Mouse (Mus musculus) embryonic stem cell, embryonic (primary cell): ENCODE measurements around the gene Fam189a1.

Experiments used
- CTCF ChIA-PET, 4 experiments: fragments of 300-600 bp in 2 of 4; fragments of 350-600 bp in 2 of 4; sonication (Branson Sonifier 250); formaldehyde crosslinking; loops; one replicate each; lab custom pipeline; 2022; ENCODE audit warnings: inconsistent platforms in 2 of 4; lab: Charles Lee
- POLR2A ChIA-PET, 4 experiments: fragments of 300-600 bp in 2 of 4; fragments of 350-600 bp in 2 of 4; sonication (Branson Sonifier 250); formaldehyde crosslinking; loops; one replicate each; lab custom pipeline; 2022; ENCODE audit warnings: antibody characterized with exemption in 4 of 4, inconsistent platforms in 1 of 4; lab: Charles Lee

The Fam189a1 gene

DNA sequence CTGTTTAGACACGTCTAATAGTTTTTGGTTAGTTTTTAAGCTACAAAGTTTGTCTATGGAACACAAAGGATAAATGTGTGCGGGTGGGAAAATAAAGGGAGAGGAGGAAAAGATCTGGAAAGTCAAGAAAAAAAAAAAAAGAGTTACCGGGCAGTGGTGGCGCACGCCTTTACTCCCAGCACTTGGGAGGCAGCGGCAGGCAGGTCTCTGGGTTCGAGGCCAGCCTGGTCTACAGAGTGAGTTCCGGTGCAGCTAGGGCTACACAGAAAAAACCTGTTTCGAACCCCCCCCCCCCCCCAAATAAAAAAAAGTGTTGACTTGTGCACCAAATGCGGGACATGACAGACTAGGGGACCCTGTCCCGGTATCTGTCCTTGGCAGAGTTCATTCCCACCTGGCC, 283.1 kb downstream of the Fam189a1 start:
- ChIA-PET POLR2A (interaction anchor here (0.7 to 3.4 kb wide), 74 partner anchors 8 to 934 kb away, joined by 3 to 47 read pairs (median 4); partner anchors contain the start of genes Fan1 (in 1 of the 4), Mcee (in 1 of the 4), Mphosph10 (in 1 of the 4) and Tarsl2 (in 1 of the 4)), CTCF (interaction anchor here in 3 of 4 experiments (0.7 to 1.5 kb wide), 8 partner anchors 33 to 832 kb away, joined by 3 to 7 read pairs (median 5); no protein-coding TSS in a partner anchor)

GRCm38 (mm10) chr7:64872743-64873241, 283.6 kb downstream of the Fam189a1 start, which contains the start of gene Nsmce3:
Gene Nsmce3 (minus strand): TSS chr7:64872997.
- ChIA-PET CTCF (interaction anchor here (0.6 to 1.5 kb wide), 9 partner anchors 32 to 832 kb away, joined by 3 to 11 read pairs (median 6); no protein-coding TSS in a partner anchor), POLR2A (interaction anchor here (0.5 to 3.4 kb wide), 81 partner anchors 9 to 986 kb away, joined by 3 to 47 read pairs (median 4); partner anchors contain the start of genes Fan1 (in 1 of the 4), Mcee (in 1 of the 4), Mphosph10 (in 1 of the 4) and Tarsl2 (in 1 of the 4))

GRCm38 (mm10) chr7:64871987-64872742, 284.2 kb downstream of the Fam189a1 start:
- CTCF ChIA-PET, result interaction anchor here (0.6 to 1.5 kb wide), 8 partner anchors 31 to 833 kb away, joined by 3 to 11 read pairs (median 4); no protein-coding TSS in a partner anchor
- POLR2A ChIA-PET, result interaction anchor here (0.5 to 3.4 kb wide), 73 partner anchors 8 to 985 kb away, joined by 3 to 47 read pairs (median 4); partner anchors contain the start of genes Fan1 (in 1 of the 4), Mcee (in 1 of the 4), Mphosph10 (in 1 of the 4) and Tarsl2 (in 1 of the 4)

GRCm38 (mm10) chr7:64869549-64870065, 286.8 kb downstream of the Fam189a1 start:
- CTCF ChIA-PET, result no interaction called here
- POLR2A ChIA-PET, result interaction anchor here in 1 of 4 experiments (1.0 kb wide), 1 partner anchor 11 kb away, joined by 4 read pairs; no protein-coding TSS in a partner anchor

DNA sequence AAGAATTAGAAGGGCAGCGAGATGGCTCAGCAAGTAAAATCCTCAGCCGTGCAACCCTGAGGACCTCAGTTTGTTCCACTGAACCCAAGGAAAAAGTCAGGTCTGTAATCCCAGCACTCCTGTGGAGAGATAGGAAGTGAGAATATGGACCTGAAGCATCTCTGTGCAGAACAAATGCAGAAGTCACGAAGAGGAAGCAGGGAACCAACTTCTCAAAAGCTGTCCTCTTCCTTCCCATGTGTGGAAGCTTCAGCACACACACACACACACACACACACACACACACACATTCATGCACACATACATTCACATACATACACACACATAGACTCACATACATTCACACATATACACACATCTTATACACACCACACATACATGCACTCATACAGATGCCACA, 292.8 kb downstream of the Fam189a1 start:
- CTCF ChIA-PET, result interaction anchor here in 1 of 4 experiments (0.6 kb wide), 1 partner anchor 54 kb away, joined by 3 read pairs; no protein-coding TSS in a partner anchor
- POLR2A ChIA-PET, result interaction anchor here in 3 of 4 experiments (0.9 to 2.6 kb wide), 3 partner anchors 9 kb away, joined by 4 to 11 read pairs (median 5); partner anchors contain the start of gene Nsmce3 (in 2 of the 3)

GRCm38 (mm10) chr7:64862978-64863377, 293.4 kb downstream of the Fam189a1 start:
- ChIA-PET POLR2A (interaction anchor here in 3 of 4 experiments (0.6 to 2.6 kb wide), 4 partner anchors 9 to 10 kb away, joined by 3 to 11 read pairs (median 6); partner anchors contain the start of gene Nsmce3 (in 2 of the 3)), CTCF (no interaction called here)

GRCm38 (mm10) chr7:64856526-64857082, 299.8 kb downstream of the Fam189a1 start:
- ChIA-PET CTCF (no interaction called here), POLR2A (interaction anchor here in 2 of 4 experiments (1.2 to 1.3 kb wide), 2 partner anchors 16 kb away, joined by 3 to 4 read pairs; partner anchors contain the start of gene Nsmce3 (in 2 of the 2))

DNA sequence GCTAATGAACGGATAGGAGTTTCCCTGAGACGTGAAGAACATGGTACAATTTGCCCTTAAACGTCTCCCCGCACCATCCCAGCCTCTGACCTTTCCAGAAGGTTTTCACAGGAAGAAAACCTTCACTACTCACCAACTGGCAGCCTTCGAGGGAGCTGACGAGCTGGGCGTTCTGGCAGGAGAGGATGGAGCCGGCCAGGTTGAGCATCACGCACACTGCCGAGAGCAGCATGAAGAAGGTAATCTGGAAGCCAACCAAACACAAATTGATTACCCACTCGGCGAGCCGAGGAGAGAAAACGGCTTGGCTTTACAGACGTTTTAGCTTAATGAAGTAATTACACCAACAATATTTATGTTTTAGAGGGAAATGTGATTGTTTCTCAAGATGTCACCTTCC, 300.4 kb downstream of the Fam189a1 start:
- CTCF ChIA-PET, result interaction anchor here in 1 of 4 experiments (0.6 kb wide), 1 partner anchor 16 kb away, joined by 3 read pairs; no protein-coding TSS in a partner anchor
- POLR2A ChIA-PET, result interaction anchor here in 1 of 4 experiments (1.2 kb wide), 1 partner anchor 17 kb away, joined by 4 read pairs; the partner anchor contains the start of gene Nsmce3

DNA sequence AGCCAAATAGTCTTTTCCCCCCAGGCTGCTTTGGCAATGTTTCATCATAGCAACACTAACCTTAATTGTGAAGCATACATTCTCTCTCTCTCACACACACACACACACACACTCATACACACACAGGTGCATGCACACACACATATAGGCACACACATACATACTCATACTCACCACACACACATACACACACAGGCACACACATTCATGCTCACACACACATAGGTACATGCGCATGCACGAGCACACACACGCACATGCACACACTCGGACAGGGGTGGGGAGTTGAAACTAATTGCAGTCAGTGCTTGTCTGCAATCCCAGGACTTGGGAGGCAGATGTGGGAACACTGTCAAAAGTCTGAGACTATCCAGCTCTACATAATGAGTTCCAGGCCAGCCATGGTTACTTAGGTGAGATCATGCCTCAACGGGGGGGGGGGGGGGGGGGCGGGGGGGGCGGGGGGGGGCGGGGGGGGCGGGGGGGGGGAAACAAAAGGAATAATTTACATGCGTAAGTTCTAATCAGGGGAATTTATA, 300.9 kb downstream of the Fam189a1 start:
- ChIA-PET CTCF (interaction anchor here in 2 of 4 experiments (0.6 kb wide), 2 partner anchors 10 to 16 kb away, joined by 3 read pairs; no protein-coding TSS in a partner anchor), POLR2A (interaction anchor here in 2 of 4 experiments (0.9 to 1.2 kb wide), 2 partner anchors 17 to 18 kb away, joined by 3 to 4 read pairs; partner anchors contain the start of gene Nsmce3 (in 2 of the 2))

- CTCF ChIA-PET, result interaction anchor here in 3 of 4 experiments (0.6 to 1.3 kb wide), 4 partner anchors 11 to 467 kb away, joined by 3 to 5 read pairs (median 4); no protein-coding TSS in a partner anchor
These were observed 305.6 kb downstream of the Fam189a1 start for GRCm38 (mm10) chr7:64850791-64851190.

DNA sequence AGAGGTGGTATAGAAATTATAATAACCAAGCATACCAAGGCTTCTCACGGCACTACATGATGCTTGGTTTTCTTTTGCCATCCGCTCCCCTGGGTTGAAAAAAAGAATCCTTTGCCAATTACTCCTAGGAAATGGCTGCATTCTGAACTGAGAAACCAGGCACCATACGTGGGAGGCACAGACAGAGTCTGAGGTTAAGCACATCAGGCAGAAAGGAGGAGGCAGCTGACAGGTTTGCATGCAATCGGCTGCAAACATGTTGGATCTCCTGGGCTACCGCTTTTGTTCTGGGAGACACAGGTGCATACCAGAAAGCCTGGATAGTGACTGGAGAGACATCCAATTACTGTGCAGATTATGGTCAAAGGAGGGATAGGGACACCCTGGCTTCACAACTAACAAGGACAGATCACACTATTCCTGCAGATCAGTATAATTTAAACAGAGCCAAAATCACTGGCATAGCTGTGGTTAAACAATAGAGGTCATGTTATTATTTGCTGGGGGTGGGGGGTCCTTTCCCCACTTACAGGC, 308.9 kb downstream of the Fam189a1 start:
- ChIA-PET POLR2A (no interaction called here), CTCF (no interaction called here)

More at GRCm38 (mm10) chr7:64850791-64851190, 305.6 kb downstream of the Fam189a1 start:
- POLR2A ChIA-PET, result interaction anchor here in 3 of 4 experiments (0.5 to 1.9 kb wide), 6 partner anchors 10 to 353 kb away, joined by 3 to 7 read pairs (median 4); partner anchors contain the start of gene Nsmce3 (in 2 of the 3)

DNA sequence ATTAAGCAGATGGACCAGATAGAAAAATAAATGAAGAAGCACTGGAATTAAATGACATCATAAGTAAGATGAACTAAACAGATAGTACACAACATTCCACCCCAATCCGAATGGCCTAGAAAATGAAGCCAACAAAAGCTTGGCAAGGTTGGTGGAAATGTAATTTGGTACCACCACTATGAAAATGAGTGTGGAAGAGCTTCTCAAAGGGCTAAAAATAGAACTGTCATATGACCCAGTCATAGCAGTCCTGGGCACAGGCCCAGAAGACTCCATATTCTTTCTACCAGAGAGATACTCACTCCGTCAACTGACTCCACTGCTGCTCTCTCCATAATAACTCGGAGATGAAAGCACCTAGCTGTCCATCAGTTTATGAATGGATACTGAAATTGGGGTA, 310.3 kb downstream of the Fam189a1 start:
- POLR2A ChIA-PET, result interaction anchor here in 2 of 4 experiments (0.8 to 1.2 kb wide), 3 partner anchors 26 to 27 kb away, joined by 3 read pairs; partner anchors contain the start of gene Nsmce3 (in 2 of the 2)
- CTCF ChIA-PET, result interaction anchor here in 1 of 4 experiments (0.5 kb wide), 1 partner anchor 504 kb away, joined by 3 read pairs; no protein-coding TSS in a partner anchor

GRCm38 (mm10) chr7:64840946-64841659, 315.3 kb downstream of the Fam189a1 start:
- POLR2A ChIA-PET, result interaction anchor here in 3 of 4 experiments (0.6 to 5.5 kb wide), 15 partner anchors 10 to 856 kb away, joined by 3 to 49 read pairs (median 4); partner anchors contain the start of genes Nsmce3 (in 3 of the 3), Mcee (in 1 of the 3) and Mphosph10 (in 1 of the 3)
- CTCF ChIA-PET, result interaction anchor here in 3 of 4 experiments (0.6 to 2.2 kb wide), 9 partner anchors 9 to 659 kb away, joined by 3 to 14 read pairs (median 5); partner anchors contain the start of gene Nsmce3 (in 2 of the 3)

DNA sequence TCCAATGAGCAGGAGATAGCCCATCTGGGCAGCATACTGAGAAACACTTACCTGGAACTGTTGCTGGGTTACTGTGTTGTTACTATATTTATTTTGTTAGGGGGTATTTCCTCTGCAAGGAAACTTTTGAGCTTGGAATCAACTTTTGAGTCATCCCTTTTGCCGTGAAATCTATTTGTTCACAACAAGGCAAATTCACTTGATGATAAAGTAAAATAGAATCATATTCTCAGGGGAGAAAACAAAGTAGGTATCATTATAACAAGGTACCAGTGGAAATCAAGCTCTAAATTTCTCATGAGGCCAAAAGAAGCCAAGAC, 315.8 kb downstream of the Fam189a1 start:
- ChIA-PET POLR2A (interaction anchor here (0.6 to 5.5 kb wide), 19 partner anchors 10 to 856 kb away, joined by 3 to 49 read pairs (median 4); partner anchors contain the start of genes Nsmce3 (in 3 of the 4), Mcee (in 1 of the 4), Mphosph10 (in 1 of the 4) and Mtmr10 (in 1 of the 4)), CTCF (interaction anchor here (0.6 to 2.2 kb wide), 13 partner anchors 10 to 233 kb away, joined by 3 to 14 read pairs (median 4); partner anchors contain the start of gene Nsmce3 (in 2 of the 4))

DNA sequence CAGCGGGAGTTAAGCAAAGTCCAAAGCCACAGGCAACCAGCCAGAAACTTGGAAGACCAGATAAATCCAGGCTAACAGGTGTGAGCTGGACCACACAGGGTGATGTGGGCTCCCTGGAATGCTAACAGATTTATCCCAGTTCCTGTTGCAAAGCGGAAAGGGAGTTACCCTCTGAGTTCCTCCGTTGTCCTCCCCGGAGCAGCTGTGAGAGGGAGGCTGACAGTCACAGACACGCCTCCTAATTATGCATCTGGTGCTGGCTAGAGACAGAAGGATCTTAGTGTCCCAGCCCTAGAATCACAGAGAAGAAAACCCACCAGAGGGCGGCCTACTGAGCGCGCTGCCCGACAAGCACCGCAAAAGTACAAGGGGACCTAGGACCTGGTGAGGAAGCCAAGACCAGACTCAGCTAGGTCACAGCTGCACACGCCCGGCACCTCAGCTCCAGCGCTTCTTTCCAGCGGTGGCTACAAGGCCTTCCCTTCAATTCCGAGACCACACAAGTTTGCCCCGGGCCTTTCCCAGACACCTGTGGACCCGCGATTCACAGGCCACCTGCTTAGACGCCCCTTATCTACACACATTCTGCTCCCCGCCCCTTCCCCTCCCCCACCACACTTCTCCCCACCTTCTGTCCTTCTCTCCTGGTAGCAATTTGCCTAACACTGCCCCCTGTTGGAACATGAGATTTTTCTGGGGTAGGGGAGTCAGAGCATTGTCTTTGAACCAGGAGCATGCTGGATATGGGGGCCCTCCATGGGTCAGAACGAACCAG, 316.4 kb downstream of the Fam189a1 start:
- POLR2A ChIA-PET, result interaction anchor here (0.6 to 5.5 kb wide), 29 partner anchors 9 to 814 kb away, joined by 3 to 49 read pairs (median 4); partner anchors contain the start of genes Nsmce3 (in 4 of the 4), Mcee (in 2 of the 4), Mphosph10 (in 2 of the 4) and Mtmr10 (in 1 of the 4)
- CTCF ChIA-PET, result interaction anchor here (0.6 to 2.2 kb wide), 16 partner anchors 9 to 476 kb away, joined by 3 to 14 read pairs (median 4); partner anchors contain the start of gene Nsmce3 (in 2 of the 4)
